Mouse (Mus musculus) stomach, postnatal 0 days (tissue): ENCODE measurements at regions not wholly inside any gene's neighbourhood (a gene's known extent, or its start where the extent isn't known, plus 50 kb on each side); places are given as distances from the start of the nearest gene placed in this dataset.

Source experiments
- CTCF ChIP-seq: IDR thresholded peaks from 2 replicates; pipeline ENCODE4 v1.5.1; 2016; ENCODE audit warnings: antibody characterized with exemption, low read depth, mild to moderate bottlenecking, moderate library complexity
- EP300 ChIP-seq: optimal IDR thresholded peaks from 2 replicates; pipeline ENCODE3; 2016; ENCODE audit warnings: antibody characterized with exemption

DNA sequence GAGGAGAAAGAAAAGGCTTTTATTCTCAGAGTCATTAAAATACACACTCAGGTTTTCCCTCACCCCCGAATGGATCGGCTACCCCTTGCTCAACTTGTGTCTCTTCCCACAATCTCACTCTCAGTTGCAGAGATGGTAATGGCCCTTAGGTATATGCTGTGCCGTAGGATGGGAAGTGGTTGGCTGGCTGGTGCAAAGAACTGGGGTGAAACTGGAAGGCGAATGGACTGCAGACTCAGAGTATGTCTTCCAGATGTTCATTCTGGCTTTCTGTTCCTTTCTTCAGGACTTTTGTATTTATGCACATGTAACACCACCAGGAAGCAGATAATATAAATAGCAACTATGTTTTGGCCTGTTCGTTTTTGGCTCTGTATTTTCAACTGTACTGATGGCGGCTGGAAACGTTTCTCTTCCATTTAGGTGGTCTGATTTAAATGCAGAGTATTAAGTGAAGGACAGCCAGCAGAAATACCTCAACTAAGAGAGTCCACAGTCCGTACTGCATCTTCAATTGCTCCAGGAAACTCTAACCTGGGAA lies 188.0 kb upstream of the Daam1 start:
- TF ChIP-seq CTCF (no peak), EP300 (no peak)
